ENCODE assay signal across 20 mouse cellular contexts in genomic region chr15:36395672-36396050, GRCm38 (mm10).
"Had no signal": no experiment of that assay in that cellular context is flagged by ENCODE, and none has a peak within 500 bp of the region (broad histone marks: within the 10 kb centered on the region; RNA-seq: fewer than 3 reads in every experiment).

No protein-coding gene starts in this region.

- DNase-seq: gastrocnemius, postnatal 14 days; gastrocnemius, postnatal 36 days; heart, adult 18-20 months; heart, postnatal 10 days; kidney, adult 11 months; kidney, adult 2 months; kidney, postnatal 10 days; kidney, postnatal 25 days; layer of hippocampus, adult 9-11 months; layer of hippocampus, postnatal 36 days had no signal

- H3K4me2 ChIP-seq: heart, embryonic 12.5 days; hindbrain, embryonic 13.5 days; hindbrain, embryonic 15.5 days; limb, embryonic 12.5 days; liver, embryonic 12.5 days had no signal

- H3K4me1 ChIP-seq: limb, embryonic 10.5 days had no signal

- ATAC-seq: hindbrain, postnatal 0 days; intestine, embryonic 16.5 days; liver, embryonic 12.5 days had no signal

- H3K27ac ChIP-seq: heart, embryonic 10.5 days; hindbrain, embryonic 13.5 days; hindbrain, embryonic 15.5 days; hindbrain, postnatal 0 days; limb, embryonic 10.5 days; limb, embryonic 12.5 days; liver, embryonic 12.5 days; liver, embryonic 14.5 days had no signal

- H3K9ac ChIP-seq: heart, embryonic 12.5 days; hindbrain, embryonic 13.5 days; hindbrain, embryonic 15.5 days; limb, embryonic 12.5 days; liver, embryonic 12.5 days; liver, embryonic 14.5 days had no signal

- H3K4me3 ChIP-seq: heart, embryonic 10.5 days; heart, embryonic 12.5 days; hindbrain, embryonic 13.5 days; hindbrain, embryonic 15.5 days; limb, embryonic 10.5 days; limb, embryonic 12.5 days; liver, embryonic 12.5 days had no signal

- H3K36me3 ChIP-seq: heart, embryonic 10.5 days; heart, embryonic 12.5 days; hindbrain, embryonic 13.5 days; hindbrain, embryonic 15.5 days; limb, embryonic 10.5 days; limb, embryonic 12.5 days; liver, embryonic 12.5 days had no signal

- H3K9me3 ChIP-seq: heart, embryonic 10.5 days; hindbrain, embryonic 13.5 days; hindbrain, embryonic 15.5 days; limb, embryonic 10.5 days; limb, embryonic 12.5 days; liver, embryonic 12.5 days had no signal

- H3K27me3 ChIP-seq: heart, embryonic 12.5 days; hindbrain, embryonic 13.5 days; hindbrain, embryonic 15.5 days; limb, embryonic 12.5 days; liver, embryonic 12.5 days had no signal
